Mouse (Mus musculus) small intestine, adult 2 months (tissue): ENCODE measurements around the gene Slc35e2. TPM values are rescaled to one million over a fixed set of nuclear protein-coding genes. Genes with fewer than 3 reads are reported as not detected.

Source experiments
- H3K27ac ChIP-seq: fragments of 200-500 bp; 2 replicates; pipeline ENCODE4 v1.5.1; 2012; ENCODE audit warnings: low read depth, low read length, control low read depth, inconsistent platforms; ENCODE audit not compliant: insufficient read depth
- H3K27me3 ChIP-seq: fragments of 200-500 bp; 2 replicates; pipeline ENCODE4 v1.6.1; 2012; ENCODE audit warnings: mild to moderate bottlenecking, moderate library complexity, low read length, inconsistent platforms; ENCODE audit not compliant: control insufficient read depth, insufficient read depth
- H3K36me3 ChIP-seq: fragments of 200-500 bp; 2 replicates; pipeline ENCODE4 v1.6.1; 2012; ENCODE audit warnings: mild to moderate bottlenecking, low read length, control low read depth, inconsistent platforms; ENCODE audit not compliant: control insufficient read depth, insufficient read depth
- H3K4me1 ChIP-seq: fragments of 200-500 bp; 2 replicates; pipeline ENCODE4 v1.6.1; 2012; ENCODE audit warnings: low read length, inconsistent platforms, mixed read lengths; ENCODE audit not compliant: control insufficient read depth, insufficient read depth, insufficient read length
- H3K4me3 ChIP-seq: fragments of 200-500 bp; 2 replicates; pipeline ENCODE4 v1.5.1; 2012; ENCODE audit warnings: low read depth, mild to moderate bottlenecking, control low read depth, inconsistent platforms, low read length, moderate library complexity
- CTCF ChIP-seq: fragments of 200-500 bp; IDR thresholded peaks from 2 replicates; pipeline ENCODE4 v1.5.1; 2012; ENCODE audit warnings: low read depth, mild to moderate bottlenecking, control low read depth, inconsistent platforms, low read length, moderate library complexity, mixed read lengths; ENCODE audit not compliant: insufficient replicate concordance, insufficient read length; ENCODE audit errors: extremely low read depth
- POLR2A ChIP-seq: fragments of 200-500 bp; IDR thresholded peaks from 2 replicates; pipeline ENCODE4 v1.6.1; 2012; ENCODE audit warnings: low read depth, mild to moderate bottlenecking, control low read depth, inconsistent platforms, low read length, moderate library complexity
- WGBS: fragments of 180-500 bp; shearing (Covaris S2); methylation state at CpG from one replicate; pipeline ENCODE4 v1.1.7; 2018; 5-methylcytosine and 5-hydroxymethylcytosine counted together
- polyA plus RNA-seq: library from polyadenylated mRNA; depleted of rRNA; stranded (reverse); fragments of >200 nt; gene quantifications from 2 replicates; pipeline ENCODE4 v1.2.3, GENCODE M21; 2012

Slc35e2 gene
- polyA plus RNA-seq, 1 experiment = 20.1 TPM

DNA sequence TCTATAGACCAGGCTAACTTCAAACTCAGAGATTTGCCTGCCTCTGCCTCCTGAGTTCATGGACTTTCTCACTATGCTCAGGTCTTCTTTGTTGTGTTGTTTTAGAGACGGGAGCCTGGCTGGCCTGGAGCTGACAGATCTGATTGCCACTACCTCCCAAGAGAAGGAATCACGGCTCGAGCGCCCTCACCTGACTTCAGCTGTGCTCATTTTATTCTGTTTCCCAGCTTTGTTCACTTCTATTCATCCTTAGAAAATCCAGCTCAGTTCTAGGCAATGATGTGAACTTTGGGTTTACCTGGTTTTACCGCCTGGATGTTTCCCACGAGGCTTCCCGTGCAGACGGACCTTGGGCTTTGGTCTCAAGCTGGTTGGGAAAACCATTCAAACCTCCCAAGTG is 25.7 kb upstream of the Slc35e2 start:
- peaks cover 24% of the 10 kb centered on the region for H3K36me3 ChIP-seq
- H3K4me1 ChIP-seq = peaks cover 22% of the 10 kb centered on the region; the same call in 1 of the 2 replicates
- no peak overlapping the region for H3K27ac ChIP-seq
- TF ChIP-seq POLR2A = no peak
- no peak for TF ChIP-seq CTCF
- no peak overlapping the region for H3K4me3 ChIP-seq
- H3K27me3 ChIP-seq = no peaks in the 10 kb centered on the region
- 78% methylated on average over 8 of the region's 8 CpGs for WGBS

- H3K36me3 ChIP-seq = peaks cover 30% of the 10 kb centered on the region
- TF ChIP-seq POLR2A (no peak), CTCF (no peak)
- peaks cover 13% of the 10 kb centered on the region; the same call in 1 of the 2 replicates for H3K4me1 ChIP-seq
- WGBS = 88% methylated on average over 9 of the region's 9 CpGs
- H3K27me3 ChIP-seq = no peaks in the 10 kb centered on the region
- H3K27ac ChIP-seq = no peak overlapping the region
- no peak overlapping the region for H3K4me3 ChIP-seq
Observed at GRCm38 (mm10) chr4:155577132-155577531, 24.1 kb upstream of the Slc35e2 start.

DNA sequence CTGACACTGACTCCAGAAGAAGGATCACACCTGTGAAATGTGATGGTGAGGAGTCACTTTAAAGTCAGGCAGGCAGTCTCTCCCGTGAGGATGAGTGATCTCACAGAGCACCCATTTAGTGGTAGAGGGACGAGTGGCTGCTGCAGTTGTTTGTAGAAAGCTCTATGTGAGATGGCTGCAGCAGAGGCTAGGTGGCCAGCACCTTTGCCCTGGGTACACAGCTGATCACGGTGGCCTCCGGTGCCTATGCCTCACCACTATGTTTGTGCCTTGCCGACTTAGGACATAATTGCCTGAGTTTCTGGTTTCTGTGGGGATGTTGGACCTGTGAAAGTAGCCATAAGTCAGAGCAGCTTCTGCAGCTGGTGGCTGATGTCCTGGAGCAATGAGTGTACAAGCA is 23.5 kb upstream of the Slc35e2 start:
- peaks cover 16% of the 10 kb centered on the region for H3K4me1 ChIP-seq
- 78% methylated on average over 5 of the region's 5 CpGs for WGBS
- TF ChIP-seq CTCF (no peak), POLR2A (no peak)
- no peak overlapping the region for H3K27ac ChIP-seq
- no peak overlapping the region for H3K4me3 ChIP-seq
- H3K36me3 ChIP-seq = peaks cover 32% of the 10 kb centered on the region
- no peaks in the 10 kb centered on the region for H3K27me3 ChIP-seq

DNA sequence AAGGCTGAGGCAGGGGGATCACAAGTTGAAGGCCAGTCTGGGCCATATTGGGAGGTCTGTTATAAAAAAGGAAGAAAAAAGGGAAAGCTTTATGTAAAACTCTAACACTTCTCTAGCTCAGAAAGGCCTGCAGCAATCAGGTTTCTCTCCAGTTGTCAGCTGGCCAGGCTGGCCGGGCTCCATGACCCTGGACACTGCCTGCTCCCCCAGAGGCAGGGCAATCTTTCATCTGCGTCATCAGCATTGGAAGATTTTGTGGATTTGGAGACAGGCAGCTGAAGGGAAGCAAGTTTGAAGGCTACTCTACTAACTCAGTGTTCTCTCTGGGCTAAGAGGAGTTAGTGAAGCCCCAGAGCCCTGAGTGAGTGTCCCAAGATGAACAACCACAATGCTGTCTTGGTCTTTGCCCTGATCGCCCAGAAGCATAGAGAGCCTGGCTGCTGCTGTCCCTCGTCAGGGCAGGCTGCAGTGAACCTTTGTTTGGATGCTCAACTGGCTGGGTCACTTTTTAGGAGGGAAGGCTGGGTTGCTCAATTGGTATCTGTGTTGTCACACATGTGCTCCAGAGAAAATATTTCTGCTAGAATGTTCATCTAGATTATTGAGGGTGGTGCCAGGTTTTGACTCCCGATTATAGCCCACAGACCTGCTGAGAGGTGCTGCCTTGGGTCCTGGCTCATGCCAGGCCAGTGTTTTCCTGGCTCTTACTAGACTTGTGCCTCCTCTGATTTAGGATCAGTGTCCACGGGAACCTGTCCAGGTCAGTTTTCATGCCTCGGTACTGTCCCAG is 22.7 kb upstream of the Slc35e2 start:
- Histone ChIP-seq H3K4me1 (peaks cover 13% of the 10 kb centered on the region), H3K27me3 (no peaks in the 10 kb centered on the region), H3K4me3 (no peak overlapping the region), H3K27ac (no peak overlapping the region), H3K36me3 (peaks cover 37% of the 10 kb centered on the region)
- WGBS = 81% methylated on average over 7 of the region's 7 CpGs
- TF ChIP-seq CTCF (no peak), POLR2A (no peak)

DNA sequence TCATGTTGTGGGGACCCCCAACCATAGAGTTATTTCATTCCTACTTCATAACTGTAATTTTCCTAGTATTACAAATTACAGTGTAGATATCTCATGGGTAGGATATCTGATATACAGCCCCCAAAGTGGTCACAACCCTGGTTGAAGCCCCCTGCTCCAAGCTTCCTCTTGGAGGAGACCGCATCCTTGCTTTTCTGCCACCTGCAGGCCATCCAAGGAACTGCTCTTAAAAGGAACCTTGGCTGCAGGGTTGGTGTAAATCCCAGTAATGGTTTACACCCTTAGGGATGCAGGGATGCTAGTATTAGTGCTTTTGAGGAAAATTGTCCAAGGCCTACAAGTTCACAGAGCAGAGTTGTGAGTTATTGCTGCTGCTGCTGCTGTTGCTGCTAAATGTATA is 20.8 kb upstream of the Slc35e2 start:
- Histone ChIP-seq H3K27me3 (no peaks in the 10 kb centered on the region), H3K4me1 (peaks cover 8% of the 10 kb centered on the region), H3K27ac (no peak overlapping the region), H3K4me3 (no peak overlapping the region), H3K36me3 (peaks cover 55% of the 10 kb centered on the region)
- TF ChIP-seq CTCF (peak; percentile 88; the same call in 1 of the 2 replicates), POLR2A (no peak)
- WGBS = 28% methylated on average over 1 of the region's 1 CpGs

DNA sequence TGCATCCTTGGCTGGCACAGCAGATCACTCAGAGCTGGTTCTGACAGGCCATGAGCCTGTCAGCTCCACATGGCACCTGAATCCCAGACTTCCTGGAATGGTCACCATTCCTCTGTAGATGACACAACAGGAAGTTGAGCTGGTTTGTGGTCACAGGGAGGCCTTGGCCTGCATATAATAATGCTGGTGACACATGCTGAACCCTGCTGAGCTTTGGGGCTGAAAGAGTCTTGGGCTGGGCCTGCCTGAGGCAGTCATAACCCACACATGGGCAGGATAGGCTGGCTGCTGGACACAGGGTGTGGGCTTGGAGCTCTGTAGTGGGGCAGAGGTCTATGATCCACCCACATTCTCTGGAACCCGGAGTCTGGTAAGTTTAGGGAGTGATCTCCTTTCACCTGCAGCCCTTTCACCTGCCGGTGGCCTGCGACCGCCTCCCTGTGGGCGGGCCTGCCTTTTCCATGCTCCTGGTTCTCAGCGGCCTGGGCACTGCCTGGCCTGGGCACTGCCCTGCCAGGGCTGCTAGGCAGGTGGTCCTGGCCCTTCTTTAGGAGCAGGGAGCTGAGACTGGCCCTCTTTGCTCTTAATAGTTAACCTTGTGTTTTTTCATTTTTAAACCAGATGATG is 18.8 kb upstream of the Slc35e2 start:
- Histone ChIP-seq H3K36me3 (peaks cover 69% of the 10 kb centered on the region), H3K27ac (peak overlapping the region; percentile 46), H3K4me1 (peaks cover 8% of the 10 kb centered on the region), H3K4me3 (no peak overlapping the region), H3K27me3 (no peaks in the 10 kb centered on the region)
- WGBS = 39% methylated on average over 6 of the region's 6 CpGs
- 0 out of 2 replicates have a peak, but pooled peaks have one; percentile 17 for TF ChIP-seq CTCF
- TF ChIP-seq POLR2A = no peak

- Histone ChIP-seq H3K4me1 (no peaks in the 10 kb centered on the region), H3K36me3 (peaks cover 62% of the 10 kb centered on the region), H3K27ac (no peak overlapping the region), H3K4me3 (no peak overlapping the region), H3K27me3 (no peaks in the 10 kb centered on the region)
- TF ChIP-seq POLR2A (no peak), CTCF (no peak)
- WGBS = 93% methylated on average over 5 of the region's 5 CpGs
Observed at GRCm38 (mm10) chr4:155589356-155589755, 11.9 kb upstream of the Slc35e2 start.
